Mouse (Mus musculus): Measurements from ENCODE around the gene Prelid1. TPM values are rescaled to one million over a fixed set of nuclear protein-coding genes. Genes with fewer than 3 reads are reported as not detected.

Gene Prelid1
- polyA plus RNA-seq (2014; fragmentation: Nextera tagmentation; extraction: Ambion mirVana), result 428 and 447 TPM in 2 replicates

- peak within 1 kb of the TSS; percentile 89 for H3K9ac ChIP-seq (ENCODE audit: low read depth, low read length)
- H3K27ac ChIP-seq (ENCODE audit: low read depth, low read length), result no peak within 1 kb of the TSS
- H3K36me3 ChIP-seq (ENCODE audit: control insufficient read depth, insufficient read depth, low read length), result peaks cover 16% of the 10 kb centered on the region
These were observed at the start of gene Prelid1 for GRCm38 (mm10) chr13:55319931-55320533. Gene Prelid1 (plus strand): TSS chr13:55320500.

GRCm38 (mm10) chr13:55277203-55277602 is 43.1 kb upstream of the Prelid1 start:
- Histone ChIP-seq H3K4me3 (ENCODE audit: low read depth, low read length) (no peak overlapping the region), H3K4me2 (no peak overlapping the region), H3K9me3 (replicated peaks; ENCODE audit: control insufficient read depth, low read length) (no peaks in the 10 kb centered on the region), H3K27ac (ENCODE audit: low read depth, low read length) (no peak overlapping the region), H3K9ac (ENCODE audit: low read depth, low read length) (no peak overlapping the region), H3K27me3 (ENCODE audit: control insufficient read depth, insufficient read depth, low read length) (no peaks in the 10 kb centered on the region), H3K4me1 (ENCODE audit: control insufficient read depth, insufficient read depth, low read length) (no peaks in the 10 kb centered on the region), H3K36me3 (ENCODE audit: control insufficient read depth, insufficient read depth, low read length) (peaks cover 23% of the 10 kb centered on the region)
- ATAC-seq (replicated peaks; ENCODE audit: insufficient number of reproducible peaks, low FRiP score, low TSS enrichment), result no peak
- 92% methylated on average over 5 of the region's 5 CpGs for WGBS (ENCODE audit: insufficient replicate concordance)

More at GRCm38 (mm10) chr13:55319931-55320533, at the start of gene Prelid1:
- Histone ChIP-seq H3K9me3 (replicated peaks; ENCODE audit: control insufficient read depth, low read length) (no peaks in the 10 kb centered on the region), H3K4me2 (peak within 1 kb of the TSS; percentile 86), H3K4me1 (ENCODE audit: control insufficient read depth, insufficient read depth, low read length) (peaks cover 22% of the 10 kb centered on the region), H3K4me3 (ENCODE audit: low read depth, low read length) (peak within 1 kb of the TSS; percentile 81), H3K27me3 (ENCODE audit: control insufficient read depth, insufficient read depth, low read length) (no peaks in the 10 kb centered on the region)
- ATAC-seq (replicated peaks; ENCODE audit: insufficient number of reproducible peaks, low FRiP score, low TSS enrichment), result no peak
- WGBS (ENCODE audit: insufficient replicate concordance), result 64% methylated on average over 4 of the region's 4 CpGs

DNA sequence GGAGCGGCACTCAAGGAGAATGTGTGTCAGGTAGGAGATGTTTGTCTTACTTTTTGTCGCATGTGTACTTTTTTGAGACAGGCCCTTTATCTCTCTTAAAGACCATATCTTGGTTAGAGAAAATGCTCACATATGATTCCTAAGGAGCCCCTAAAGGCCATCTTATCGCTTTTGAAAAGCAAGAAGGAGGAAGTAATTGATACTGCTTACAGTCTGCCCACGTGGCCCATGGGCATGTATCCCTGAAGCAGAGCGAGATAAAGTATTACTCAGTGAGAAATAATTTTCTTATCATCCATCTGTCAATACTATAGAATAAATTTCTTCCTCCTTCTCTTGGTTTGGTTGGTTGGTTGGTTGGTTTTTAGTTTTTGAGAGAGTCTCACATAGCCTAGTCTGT is 42.7 kb upstream of the Prelid1 start:
- Histone ChIP-seq H3K36me3 (ENCODE audit: control insufficient read depth, insufficient read depth, low read length) (peaks cover 26% of the 10 kb centered on the region), H3K27ac (ENCODE audit: low read depth, low read length) (no peak overlapping the region), H3K9me3 (replicated peaks; ENCODE audit: control insufficient read depth, low read length) (no peaks in the 10 kb centered on the region), H3K4me3 (ENCODE audit: low read depth, low read length) (no peak overlapping the region), H3K27me3 (ENCODE audit: control insufficient read depth, insufficient read depth, low read length) (no peaks in the 10 kb centered on the region), H3K4me2 (no peak overlapping the region), H3K9ac (ENCODE audit: low read depth, low read length) (no peak overlapping the region), H3K4me1 (ENCODE audit: control insufficient read depth, insufficient read depth, low read length) (no peaks in the 10 kb centered on the region)
- WGBS (ENCODE audit: insufficient replicate concordance), result 86% methylated on average over 5 of the region's 5 CpGs
- no peak for ATAC-seq (replicated peaks; ENCODE audit: insufficient number of reproducible peaks, low FRiP score, low TSS enrichment)

- Histone ChIP-seq H3K27ac (ENCODE audit: low read depth, low read length) (no peak overlapping the region), H3K4me2 (no peak overlapping the region), H3K9ac (ENCODE audit: low read depth, low read length) (no peak overlapping the region), H3K27me3 (ENCODE audit: control insufficient read depth, insufficient read depth, low read length) (no peaks in the 10 kb centered on the region), H3K4me3 (ENCODE audit: low read depth, low read length) (no peak overlapping the region), H3K4me1 (ENCODE audit: control insufficient read depth, insufficient read depth, low read length) (no peaks in the 10 kb centered on the region), H3K36me3 (ENCODE audit: control insufficient read depth, insufficient read depth, low read length) (peaks cover 31% of the 10 kb centered on the region), H3K9me3 (replicated peaks; ENCODE audit: control insufficient read depth, low read length) (no peaks in the 10 kb centered on the region)
- 80% methylated on average over 3 of the region's 3 CpGs for WGBS (ENCODE audit: insufficient replicate concordance)
- no peak for ATAC-seq (replicated peaks; ENCODE audit: insufficient number of reproducible peaks, low FRiP score, low TSS enrichment)
These were observed 31.4 kb upstream of the Prelid1 start for GRCm38 (mm10) chr13:55288854-55289253.

DNA sequence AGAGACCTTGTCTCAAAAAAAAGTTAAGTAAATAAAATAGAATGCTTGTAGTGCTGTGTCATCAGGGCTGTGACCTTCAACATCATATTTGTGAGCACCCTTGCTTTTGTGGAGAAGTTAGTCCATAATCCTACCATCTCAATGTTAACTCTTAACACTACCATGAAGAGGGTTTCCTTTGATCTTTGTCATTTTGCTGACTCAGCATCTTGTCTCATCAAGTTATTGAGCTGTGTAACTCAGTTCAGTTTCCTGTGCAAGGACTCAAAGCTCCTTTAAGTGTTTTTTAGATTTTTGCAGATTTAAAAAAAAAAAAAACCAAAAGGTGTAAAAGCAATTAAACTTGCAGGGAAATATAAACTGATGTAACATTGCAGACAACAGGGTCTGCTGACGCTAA is 23.5 kb upstream of the Prelid1 start:
- H3K36me3 ChIP-seq (ENCODE audit: control insufficient read depth, insufficient read depth, low read length), result peaks cover 31% of the 10 kb centered on the region
- no peak overlapping the region for H3K9ac ChIP-seq (ENCODE audit: low read depth, low read length)
- no peaks in the 10 kb centered on the region for H3K9me3 ChIP-seq (replicated peaks; ENCODE audit: control insufficient read depth, low read length)
- H3K27ac ChIP-seq (ENCODE audit: low read depth, low read length), result no peak overlapping the region
- no peak for ATAC-seq (replicated peaks; ENCODE audit: insufficient number of reproducible peaks, low FRiP score, low TSS enrichment)
- H3K4me2 ChIP-seq, result no peak overlapping the region
- no peaks in the 10 kb centered on the region for H3K27me3 ChIP-seq (ENCODE audit: control insufficient read depth, insufficient read depth, low read length)
- no peaks in the 10 kb centered on the region for H3K4me1 ChIP-seq (ENCODE audit: control insufficient read depth, insufficient read depth, low read length)
- H3K4me3 ChIP-seq (ENCODE audit: low read depth, low read length), result no peak overlapping the region
- WGBS (ENCODE audit: insufficient replicate concordance), result 96% methylated on average over 1 of the region's 1 CpGs

- 86% methylated on average over 5 of the region's 5 CpGs for WGBS (ENCODE audit: insufficient replicate concordance)
- H3K4me2 ChIP-seq, result no peak overlapping the region
- peaks cover 31% of the 10 kb centered on the region for H3K36me3 ChIP-seq (ENCODE audit: control insufficient read depth, insufficient read depth, low read length)
- no peaks in the 10 kb centered on the region for H3K4me1 ChIP-seq (ENCODE audit: control insufficient read depth, insufficient read depth, low read length)
- no peaks in the 10 kb centered on the region for H3K27me3 ChIP-seq (ENCODE audit: control insufficient read depth, insufficient read depth, low read length)
- no peaks in the 10 kb centered on the region for H3K9me3 ChIP-seq (replicated peaks; ENCODE audit: control insufficient read depth, low read length)
- H3K9ac ChIP-seq (ENCODE audit: low read depth, low read length), result no peak overlapping the region
- H3K27ac ChIP-seq (ENCODE audit: low read depth, low read length), result no peak overlapping the region
- H3K4me3 ChIP-seq (ENCODE audit: low read depth, low read length), result no peak overlapping the region
- ATAC-seq (replicated peaks; ENCODE audit: insufficient number of reproducible peaks, low FRiP score, low TSS enrichment), result no peak
These were observed 19.4 kb upstream of the Prelid1 start for GRCm38 (mm10) chr13:55300913-55301312.

DNA sequence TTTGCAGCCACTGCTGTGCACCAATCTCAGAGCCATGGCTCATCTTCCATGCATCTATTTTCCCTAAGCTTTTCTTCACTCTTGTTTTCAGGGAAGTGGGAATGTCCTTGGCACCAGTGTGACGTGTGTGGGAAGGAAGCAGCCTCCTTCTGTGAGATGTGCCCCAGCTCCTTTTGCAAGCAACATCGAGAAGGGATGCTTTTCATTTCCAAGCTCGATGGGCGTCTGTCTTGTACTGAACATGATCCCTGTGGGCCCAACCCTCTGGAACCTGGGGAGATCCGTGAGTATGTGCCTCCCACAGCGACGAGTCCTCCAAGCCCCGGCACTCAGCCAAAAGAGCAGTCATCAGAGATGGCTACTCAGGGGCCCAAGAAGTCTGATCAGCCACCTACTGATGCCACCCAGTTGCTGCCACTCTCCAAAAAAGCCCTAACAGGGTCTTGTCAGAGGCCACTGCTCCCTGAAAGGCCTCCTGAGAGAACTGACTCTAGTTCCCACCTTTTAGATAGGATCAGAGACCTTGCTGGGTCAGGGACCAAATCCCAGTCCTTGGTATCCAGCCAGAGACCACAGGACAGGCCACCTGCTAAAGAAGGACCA is 8.2 kb upstream of the Prelid1 start:
- Histone ChIP-seq H3K27me3 (ENCODE audit: control insufficient read depth, insufficient read depth, low read length) (no peaks in the 10 kb centered on the region), H3K4me2 (no peak overlapping the region), H3K36me3 (ENCODE audit: control insufficient read depth, insufficient read depth, low read length) (peaks cover 59% of the 10 kb centered on the region), H3K4me1 (ENCODE audit: control insufficient read depth, insufficient read depth, low read length) (no peaks in the 10 kb centered on the region), H3K27ac (ENCODE audit: low read depth, low read length) (no peak overlapping the region), H3K9ac (ENCODE audit: low read depth, low read length) (no peak overlapping the region), H3K9me3 (replicated peaks; ENCODE audit: control insufficient read depth, low read length) (no peaks in the 10 kb centered on the region), H3K4me3 (ENCODE audit: low read depth, low read length) (no peak overlapping the region)
- no peak for ATAC-seq (replicated peaks; ENCODE audit: insufficient number of reproducible peaks, low FRiP score, low TSS enrichment)
- WGBS (ENCODE audit: insufficient replicate concordance), result 85% methylated on average over 8 of the region's 8 CpGs

- H3K4me3 ChIP-seq (ENCODE audit: low read depth, low read length), result no peak overlapping the region
- ATAC-seq (replicated peaks; ENCODE audit: insufficient number of reproducible peaks, low FRiP score, low TSS enrichment), result no peak
- H3K9ac ChIP-seq (ENCODE audit: low read depth, low read length), result no peak overlapping the region
- no peak overlapping the region for H3K4me2 ChIP-seq
- WGBS (ENCODE audit: insufficient replicate concordance), result 89% methylated on average over 9 of the region's 9 CpGs
- H3K9me3 ChIP-seq (replicated peaks; ENCODE audit: control insufficient read depth, low read length), result no peaks in the 10 kb centered on the region
- no peak overlapping the region for H3K27ac ChIP-seq (ENCODE audit: low read depth, low read length)
- no peaks in the 10 kb centered on the region for H3K27me3 ChIP-seq (ENCODE audit: control insufficient read depth, insufficient read depth, low read length)
- no peaks in the 10 kb centered on the region for H3K4me1 ChIP-seq (ENCODE audit: control insufficient read depth, insufficient read depth, low read length)
- peaks cover 52% of the 10 kb centered on the region for H3K36me3 ChIP-seq (ENCODE audit: control insufficient read depth, insufficient read depth, low read length)
These were observed 7.2 kb upstream of the Prelid1 start for GRCm38 (mm10) chr13:55313051-55313450.

DNA sequence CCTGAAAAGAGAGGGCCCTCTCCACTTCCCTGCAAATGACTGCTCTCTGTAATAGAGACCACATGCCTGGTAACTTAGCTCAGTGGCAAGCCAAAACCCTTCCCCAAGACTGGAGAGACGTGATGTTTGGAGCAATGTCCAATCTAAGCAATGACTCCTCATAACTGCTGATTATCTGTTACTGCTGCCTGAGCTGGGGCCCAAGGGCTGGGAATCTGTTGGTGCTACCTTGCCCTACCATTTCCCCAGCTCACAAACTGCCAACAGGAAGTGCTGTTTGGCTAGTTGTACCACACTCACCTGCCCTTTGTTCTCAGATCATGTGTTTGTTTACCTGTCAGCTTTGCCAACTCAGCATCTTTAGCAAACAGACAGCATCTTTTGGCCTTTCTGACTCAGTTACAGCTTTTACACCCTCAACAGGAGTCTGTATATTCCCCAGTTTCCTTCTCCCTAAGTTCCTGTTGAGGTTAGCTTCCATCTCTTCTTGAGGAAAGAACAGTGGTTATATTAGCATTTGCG is 5.3 kb upstream of the Prelid1 start:
- 81% methylated on average over 2 of the region's 2 CpGs for WGBS (ENCODE audit: insufficient replicate concordance)
- Histone ChIP-seq H3K9me3 (replicated peaks; ENCODE audit: control insufficient read depth, low read length) (no peaks in the 10 kb centered on the region), H3K27ac (ENCODE audit: low read depth, low read length) (no peak overlapping the region), H3K9ac (ENCODE audit: low read depth, low read length) (no peak overlapping the region), H3K27me3 (ENCODE audit: control insufficient read depth, insufficient read depth, low read length) (no peaks in the 10 kb centered on the region), H3K4me3 (ENCODE audit: low read depth, low read length) (no peak overlapping the region), H3K4me2 (no peak overlapping the region), H3K36me3 (ENCODE audit: control insufficient read depth, insufficient read depth, low read length) (peaks cover 54% of the 10 kb centered on the region), H3K4me1 (ENCODE audit: control insufficient read depth, insufficient read depth, low read length) (no peaks in the 10 kb centered on the region; the same call in 1 of the 2 replicates)
- no peak for ATAC-seq (replicated peaks; ENCODE audit: insufficient number of reproducible peaks, low FRiP score, low TSS enrichment)

All from heart, embryonic 11.5 days (tissue).